Mouse (Mus musculus): ENCODE results near the gene Agbl2. TPM values are rescaled to one million over a fixed set of nuclear protein-coding genes. Genes with fewer than 3 reads are reported as not detected.

Agbl2 gene
- total RNA-seq, 1 experiment from 2014 or later, result 1.5 TPM

DNA sequence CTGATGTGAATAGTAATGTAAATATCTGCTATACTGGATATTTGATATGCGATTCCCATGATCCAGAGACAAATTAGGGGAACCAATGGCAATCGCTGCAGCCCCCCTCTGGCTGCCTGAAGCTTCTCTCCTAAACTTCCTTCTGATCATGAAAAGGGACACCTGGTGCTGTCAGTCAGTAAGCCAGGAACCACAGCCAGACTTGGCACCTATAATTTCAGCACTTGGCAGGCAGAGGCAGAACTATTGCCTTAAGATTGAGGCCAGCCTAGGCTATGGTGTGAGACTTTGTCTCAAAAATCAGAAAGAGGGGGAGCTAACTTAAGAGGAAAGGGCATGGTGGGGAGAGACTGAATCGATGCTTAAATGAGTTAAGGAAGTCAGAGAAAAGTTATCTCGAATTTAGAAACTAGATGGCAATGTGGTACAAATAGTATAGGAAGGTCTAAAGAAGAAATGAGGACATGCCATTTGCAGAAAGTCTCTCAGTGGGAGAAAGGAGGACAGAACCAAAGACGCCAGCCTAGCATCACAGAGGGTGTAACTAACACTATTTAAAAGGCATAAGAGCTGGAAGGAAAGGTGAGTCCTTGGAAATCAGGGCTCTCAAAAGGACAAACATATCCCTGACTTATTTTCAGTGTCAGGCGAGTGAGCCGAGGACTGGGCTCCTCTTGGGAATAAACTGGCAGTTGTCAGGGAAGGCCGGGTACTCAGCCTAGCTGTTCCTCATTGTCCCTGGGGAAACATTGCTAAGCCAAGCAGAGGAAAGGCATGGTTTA lies 88.8 kb downstream of the Agbl2 start:
- DNase-seq, result peak; percentile 60

GRCm38 (mm10) chr2:90874025-90874424 lies 91.5 kb downstream of the Agbl2 start:
- peak; percentile 19 for DNase-seq

GRCm38 (mm10) chr2:90875239-90875638 lies 92.7 kb downstream of the Agbl2 start:
- no peak for DNase-seq

- no peak for DNase-seq
Observed at GRCm38 (mm10) chr2:90877584-90878259, 95.2 kb downstream of the Agbl2 start.

DNA sequence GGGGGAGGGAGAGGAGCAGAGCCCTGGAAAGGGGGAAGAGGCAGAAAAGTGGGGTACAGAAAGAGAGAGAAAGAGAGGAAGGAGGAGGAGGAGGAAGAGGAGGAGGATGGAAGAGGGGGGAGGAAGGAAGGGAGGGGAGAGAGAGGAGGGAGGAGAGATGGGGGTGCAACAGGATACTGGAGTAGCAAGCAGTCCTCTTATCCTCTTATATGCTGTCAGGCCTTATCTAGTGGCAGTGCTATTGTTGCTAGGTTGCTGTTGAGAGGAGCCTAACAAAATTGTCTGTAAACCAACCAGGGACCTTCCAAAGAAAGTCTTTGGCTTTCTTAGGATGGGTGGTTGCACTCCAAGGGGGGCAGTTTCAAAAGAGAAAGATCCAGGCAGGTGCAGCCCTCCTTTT lies 96.9 kb downstream of the Agbl2 start:
- no peak for DNase-seq

GRCm38 (mm10) chr2:90880144-90880785 lies 97.7 kb downstream of the Agbl2 start:
- DNase-seq, result no peak

DNA sequence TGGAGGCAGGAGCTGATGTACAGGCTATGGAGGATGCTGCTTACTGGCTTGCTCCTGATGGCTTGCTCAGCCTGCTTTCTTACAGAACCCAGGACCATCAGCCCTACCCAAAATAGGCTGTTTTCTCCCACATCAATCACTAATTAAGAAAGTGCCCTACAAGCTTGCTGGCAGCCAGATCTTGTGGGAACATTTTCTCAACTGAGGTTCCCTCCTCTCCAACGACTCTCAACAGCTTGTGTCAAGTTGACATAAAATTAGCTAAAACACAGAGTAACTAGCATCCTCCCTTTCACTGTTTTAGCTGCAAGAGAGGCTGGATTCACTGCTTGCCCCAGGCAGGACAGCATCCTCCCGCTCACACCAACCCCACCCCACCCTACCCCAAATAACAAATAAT lies 99.3 kb downstream of the Agbl2 start:
- DNase-seq, result no peak

Other genes with a start within 250 kb of the Agbl2 start
- 23.7 and 23.9 TPM in 2 replicates for gene Ptprj, start 202.1 kb upstream of the Agbl2 start, total RNA-seq (2021)
- gene Nup160, start 105.5 kb upstream of the Agbl2 start, total RNA-seq (2021), result 26.1 and 28.5 TPM in 2 replicates
- gene Fnbp4, start 37.4 kb upstream of the Agbl2 start, total RNA-seq (2021), result 54.3 and 60.8 TPM in 2 replicates
- gene Mtch2, start 64.4 kb downstream of the Agbl2 start, total RNA-seq (2021), result 416 and 423 TPM in 2 replicates
- 2.3 and 2.8 TPM in 2 replicates for gene C1qtnf4, start 103.1 kb downstream of the Agbl2 start, total RNA-seq (2021)
- 26.5 and 29.4 TPM in 2 replicates for gene Kbtbd4, start 122.0 kb downstream of the Agbl2 start, total RNA-seq (2021)
- gene Ndufs3, start 122.1 kb downstream of the Agbl2 start, total RNA-seq (2021), result 551 and 591 TPM in 2 replicates
- 89.9 and 97.9 TPM in 2 replicates for gene Celf1, start 157.7 kb downstream of the Agbl2 start, total RNA-seq (2021)

All from adrenal gland, postnatal 14 days (tissue).